Mouse (Mus musculus) retina, postnatal 7 days (tissue): ENCODE data around the gene Pck1.

Experiments
- DNase-seq: peaks from one replicate; pipeline ENCODE4 v3.0.0-alpha.2; 2012; ENCODE audit warnings: low read depth, low spot score

Gene Pck1

DNA sequence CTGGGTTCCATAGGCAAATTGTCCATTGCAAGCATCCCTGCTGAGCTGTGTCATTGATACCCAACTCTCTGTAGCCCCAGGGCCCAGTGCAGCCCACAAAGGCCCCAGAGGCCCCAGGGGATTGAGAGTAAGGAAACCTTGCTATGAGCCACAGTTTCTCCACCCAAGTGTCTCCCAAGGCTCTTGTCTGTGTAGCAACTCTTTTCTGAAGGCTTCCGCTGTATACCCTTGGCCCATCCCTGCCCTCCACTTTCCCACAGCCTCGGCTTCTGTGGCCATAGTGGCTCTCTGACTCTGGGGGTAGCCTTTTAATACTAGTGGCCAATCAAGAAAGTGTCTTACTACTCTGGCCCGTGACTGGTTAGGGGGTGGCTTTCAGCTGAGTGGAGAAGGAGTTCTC lies 50.9 kb downstream of the Pck1 start:
- DNase-seq = no peak

DNA sequence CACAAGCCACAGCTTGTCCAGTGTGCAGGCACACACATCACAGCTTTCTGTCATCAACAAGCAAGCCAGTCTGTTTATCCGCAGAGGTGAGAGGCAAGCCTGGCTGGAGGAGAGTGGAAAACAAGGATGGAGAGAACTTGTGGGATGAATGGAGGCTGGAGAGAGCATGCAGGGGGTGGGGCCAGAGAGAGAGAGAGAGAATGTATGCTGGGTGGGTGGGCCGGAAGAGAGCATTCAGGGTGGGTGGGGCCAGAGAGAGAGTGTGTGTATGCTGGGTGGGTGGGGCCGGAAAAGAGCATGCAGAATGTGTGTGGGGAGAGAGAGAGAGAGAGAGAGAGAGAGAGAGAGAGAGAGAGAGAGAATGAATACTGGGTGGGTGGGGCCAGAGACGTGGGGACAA lies 51.8 kb downstream of the Pck1 start:
- no peak for DNase-seq

GRCm38 (mm10) chr2:173205563-173206099 lies 52.8 kb downstream of the Pck1 start:
- DNase-seq = no peak

DNA sequence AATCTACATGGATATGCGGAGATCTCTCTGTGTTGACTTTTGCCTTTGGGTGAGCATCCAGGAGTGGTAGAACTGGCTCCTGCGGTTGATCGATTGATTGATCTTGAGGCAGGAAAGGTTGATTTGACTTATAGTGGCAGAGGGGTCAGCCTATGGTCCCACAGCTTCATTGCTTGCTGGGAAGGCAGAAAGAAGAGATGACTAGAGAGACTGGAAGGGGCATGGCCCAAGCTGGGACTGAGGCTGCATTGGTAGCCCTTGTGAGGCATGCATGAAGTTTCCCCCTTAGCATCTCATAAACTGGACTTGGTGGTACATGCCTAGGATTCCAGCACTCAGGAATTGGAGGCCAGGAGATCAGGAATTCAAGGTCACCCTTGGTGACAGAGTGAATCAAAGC lies 54.2 kb downstream of the Pck1 start:
- DNase-seq = no peak
